Mouse (Mus musculus): ENCODE results near the gene Wdr66. TPM values are rescaled to one million over a fixed set of nuclear protein-coding genes. Genes with fewer than 3 reads are reported as not detected.

Wdr66 gene
- polyA plus RNA-seq, 1 experiment from 2014 or later, result 5.6 TPM

DNA sequence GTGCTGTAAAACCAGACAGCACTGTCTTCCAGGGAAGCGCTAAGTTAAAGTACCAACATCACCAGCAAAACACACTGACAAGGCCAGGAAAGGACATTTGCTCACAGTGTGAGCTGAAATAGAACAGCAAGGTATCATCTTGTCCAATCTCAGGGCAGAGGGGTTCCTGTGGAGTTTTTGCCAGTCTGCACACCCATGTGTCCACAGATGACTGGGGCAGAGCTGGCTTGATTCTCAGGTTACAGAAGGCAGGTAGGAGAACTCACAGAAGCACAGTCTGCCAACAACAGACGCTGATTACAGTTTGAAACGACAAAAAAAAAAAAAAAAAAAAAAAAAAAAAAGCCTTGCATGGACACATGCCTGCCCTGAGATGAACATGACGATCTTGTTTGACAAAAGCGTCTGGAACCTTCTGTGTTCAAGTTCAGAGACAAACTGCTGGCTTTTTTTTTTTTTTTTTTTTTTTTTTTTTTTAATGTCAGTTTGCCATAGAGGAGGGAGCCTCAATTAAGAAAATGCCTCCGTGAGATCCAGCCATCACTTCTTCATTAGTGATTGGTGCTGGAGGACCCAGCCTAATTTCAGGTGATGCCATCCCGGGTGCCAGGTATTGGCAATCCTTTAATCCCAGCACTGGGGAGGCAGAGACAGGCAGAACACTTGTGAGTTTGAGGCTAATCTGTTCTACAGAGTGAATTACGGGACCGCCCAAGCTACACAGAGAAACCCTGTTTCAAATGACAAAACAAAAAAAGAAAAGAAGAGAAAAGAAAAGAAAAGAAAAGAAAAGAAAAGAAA, 29.6 kb downstream of the Wdr66 start:
- Histone ChIP-seq H3K4me3 (ENCODE audit: low read depth, low read length) (no peak overlapping the region), H3K36me3 (ENCODE audit: control insufficient read depth, insufficient read depth, low read length) (no peaks in the 10 kb centered on the region), H3K9me3 (ENCODE audit: control insufficient read depth, low read length) (no peaks in the 10 kb centered on the region), H3K27ac (ENCODE audit: low read depth, low read length) (no peak overlapping the region), H3K4me1 (replicated peaks; ENCODE audit: control insufficient read depth, insufficient read depth, low read length) (no peaks in the 10 kb centered on the region), H3K27me3 (ENCODE audit: control insufficient read depth, insufficient read depth, low read length) (no peaks in the 10 kb centered on the region), H3K4me2 (replicated peaks; ENCODE audit: low read depth, low read length) (no peak overlapping the region), H3K9ac (ENCODE audit: low read depth, low read length) (no peak overlapping the region)
- 81% methylated on average over 9 of the region's 9 CpGs for WGBS
- ATAC-seq (ENCODE audit: low FRiP score) (no peak), DNase-seq (ENCODE audit: low spot score) (no peak)

DNA sequence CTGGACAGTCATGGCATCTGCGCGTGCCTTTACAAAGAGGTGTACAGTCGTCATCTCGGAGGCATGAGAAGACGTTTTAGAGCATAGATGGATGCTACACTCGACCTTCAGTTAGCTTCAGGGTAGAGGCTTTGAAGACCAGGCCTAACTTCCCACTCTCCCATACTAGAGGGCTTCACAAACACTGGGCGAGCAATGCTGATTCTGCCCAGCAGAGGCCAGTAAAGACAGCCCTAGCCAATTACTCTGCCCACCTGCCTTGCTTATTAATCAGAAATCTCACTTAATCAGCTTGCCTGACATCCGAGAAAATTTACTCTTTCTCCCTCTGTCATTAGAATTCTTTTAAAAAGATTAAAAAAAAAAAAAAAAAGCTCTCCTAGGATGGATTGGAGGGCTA, 33.3 kb downstream of the Wdr66 start:
- 42% methylated on average over 8 of the region's 8 CpGs for WGBS
- ATAC-seq (ENCODE audit: low FRiP score) (no peak), DNase-seq (ENCODE audit: low spot score) (peak; percentile 52)

DNA sequence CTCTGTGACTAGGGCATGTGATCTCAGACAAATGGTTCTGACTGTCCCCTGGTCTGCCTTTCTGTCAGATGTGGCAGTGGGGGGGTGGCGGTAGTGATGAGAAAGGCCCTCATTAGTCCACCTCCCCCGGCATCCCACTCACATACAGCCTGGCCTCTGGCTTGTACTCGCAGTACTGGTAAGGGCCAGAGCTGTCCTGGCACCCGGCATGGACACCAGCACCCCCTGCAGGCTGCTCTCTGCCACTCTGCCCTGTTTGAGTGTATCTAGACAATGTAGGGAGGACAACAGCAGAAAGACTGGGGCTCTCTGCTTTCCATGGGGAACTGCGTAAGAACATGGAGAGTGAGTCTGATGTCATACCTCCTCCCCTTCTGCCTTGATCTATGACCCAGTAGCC, 36.2 kb downstream of the Wdr66 start:
- Histone ChIP-seq H3K9ac (ENCODE audit: low read depth, low read length) (no peak overlapping the region), H3K27me3 (ENCODE audit: control insufficient read depth, insufficient read depth, low read length) (no peaks in the 10 kb centered on the region), H3K4me2 (replicated peaks; ENCODE audit: low read depth, low read length) (no peak overlapping the region), H3K4me1 (replicated peaks; ENCODE audit: control insufficient read depth, insufficient read depth, low read length) (no peaks in the 10 kb centered on the region; the same call in 1 of the 2 replicates), H3K27ac (ENCODE audit: low read depth, low read length) (no peak overlapping the region), H3K36me3 (ENCODE audit: control insufficient read depth, insufficient read depth, low read length) (no peaks in the 10 kb centered on the region), H3K4me3 (ENCODE audit: low read depth, low read length) (no peak overlapping the region), H3K9me3 (ENCODE audit: control insufficient read depth, low read length) (no peaks in the 10 kb centered on the region)
- DNase-seq (ENCODE audit: low spot score) (no peak), ATAC-seq (ENCODE audit: low FRiP score) (no peak)
- 88% methylated on average over 5 of the region's 5 CpGs for WGBS

More for the DNA sequence above, 33.3 kb downstream of the Wdr66 start:
- no peak overlapping the region for H3K4me3 ChIP-seq (ENCODE audit: low read depth, low read length)
- no peak overlapping the region for H3K4me2 ChIP-seq (replicated peaks; ENCODE audit: low read depth, low read length)
- no peak overlapping the region for H3K9ac ChIP-seq (ENCODE audit: low read depth, low read length)
- no peaks in the 10 kb centered on the region for H3K36me3 ChIP-seq (ENCODE audit: control insufficient read depth, insufficient read depth, low read length)
- no peaks in the 10 kb centered on the region for H3K9me3 ChIP-seq (ENCODE audit: control insufficient read depth, low read length)
- no peaks in the 10 kb centered on the region for H3K4me1 ChIP-seq (replicated peaks; ENCODE audit: control insufficient read depth, insufficient read depth, low read length)
- H3K27ac ChIP-seq (ENCODE audit: low read depth, low read length), result no peak overlapping the region
- H3K27me3 ChIP-seq (ENCODE audit: control insufficient read depth, insufficient read depth, low read length), result no peaks in the 10 kb centered on the region

DNA sequence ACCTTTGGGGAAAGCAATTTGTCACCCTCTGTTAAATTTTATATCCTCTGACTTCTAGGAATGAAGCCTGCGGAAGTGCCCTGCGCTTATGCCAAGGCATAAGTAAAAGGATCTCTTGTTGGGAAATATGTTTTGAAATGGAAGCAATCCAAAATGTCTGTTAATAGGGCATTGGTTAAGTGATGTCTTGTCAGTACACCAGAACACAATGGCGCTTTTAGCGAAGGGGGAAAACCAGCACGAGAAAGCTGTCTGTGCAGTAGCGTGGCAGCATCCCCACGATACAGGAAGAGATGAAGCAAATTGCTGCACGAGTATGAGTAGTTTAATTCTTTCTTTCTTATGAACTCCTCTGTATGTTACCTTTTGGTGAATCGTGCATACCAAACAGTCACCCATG, 42.8 kb downstream of the Wdr66 start:
- no peaks in the 10 kb centered on the region for H3K27me3 ChIP-seq (ENCODE audit: control insufficient read depth, insufficient read depth, low read length)
- no peak for DNase-seq (ENCODE audit: low spot score)
- no peak overlapping the region for H3K9ac ChIP-seq (ENCODE audit: low read depth, low read length)
- H3K36me3 ChIP-seq (ENCODE audit: control insufficient read depth, insufficient read depth, low read length), result no peaks in the 10 kb centered on the region
- no peak overlapping the region for H3K4me2 ChIP-seq (replicated peaks; ENCODE audit: low read depth, low read length)
- 92% methylated on average over 9 of the region's 9 CpGs for WGBS
- H3K9me3 ChIP-seq (ENCODE audit: control insufficient read depth, low read length), result no peaks in the 10 kb centered on the region
- no peak overlapping the region for H3K4me3 ChIP-seq (ENCODE audit: low read depth, low read length)
- no peaks in the 10 kb centered on the region; the same call in 1 of the 2 replicates for H3K4me1 ChIP-seq (replicated peaks; ENCODE audit: control insufficient read depth, insufficient read depth, low read length)
- no peak overlapping the region for H3K27ac ChIP-seq (ENCODE audit: low read depth, low read length)
- no peak for ATAC-seq (ENCODE audit: low FRiP score)

DNA sequence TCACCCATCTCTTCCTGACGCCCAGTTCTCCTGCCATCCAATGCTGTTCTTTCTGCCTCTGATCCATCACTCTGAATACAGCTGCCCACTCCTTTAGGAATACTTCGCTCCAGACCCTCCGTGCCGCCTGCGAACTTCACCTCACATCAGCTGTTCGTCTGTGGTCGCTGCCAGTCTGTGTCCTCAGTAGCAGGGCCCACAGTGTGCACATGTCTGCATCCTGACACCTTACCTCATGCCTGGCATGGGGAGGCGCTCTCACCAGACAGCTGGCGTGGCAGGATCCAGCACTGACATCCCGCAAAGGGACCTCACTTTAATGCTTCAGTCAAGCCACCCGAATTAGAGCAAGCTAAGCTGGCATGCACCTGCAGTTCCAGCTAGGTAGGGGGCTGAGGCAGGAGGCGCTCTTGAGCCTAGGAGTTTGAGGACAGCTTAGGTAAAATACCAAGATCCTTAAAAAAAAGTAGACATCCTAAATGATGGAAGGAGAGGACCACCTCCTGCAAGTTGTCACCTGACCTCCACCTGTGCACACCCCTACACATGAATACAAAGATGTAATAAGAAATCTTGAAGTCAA, 44.4 kb downstream of the Wdr66 start:
- no peaks in the 10 kb centered on the region for H3K4me1 ChIP-seq (replicated peaks; ENCODE audit: control insufficient read depth, insufficient read depth, low read length)
- H3K27ac ChIP-seq (ENCODE audit: low read depth, low read length), result no peak overlapping the region
- no peak for ATAC-seq (ENCODE audit: low FRiP score)
- no peak for DNase-seq (ENCODE audit: low spot score)
- no peak overlapping the region for H3K9ac ChIP-seq (ENCODE audit: low read depth, low read length)
- H3K4me2 ChIP-seq (replicated peaks; ENCODE audit: low read depth, low read length), result no peak overlapping the region
- 69% methylated on average over 12 of the region's 12 CpGs for WGBS
- no peak overlapping the region for H3K4me3 ChIP-seq (ENCODE audit: low read depth, low read length)
- H3K9me3 ChIP-seq (ENCODE audit: control insufficient read depth, low read length), result no peaks in the 10 kb centered on the region
- H3K36me3 ChIP-seq (ENCODE audit: control insufficient read depth, insufficient read depth, low read length), result no peaks in the 10 kb centered on the region
- no peaks in the 10 kb centered on the region for H3K27me3 ChIP-seq (ENCODE audit: control insufficient read depth, insufficient read depth, low read length)

DNA sequence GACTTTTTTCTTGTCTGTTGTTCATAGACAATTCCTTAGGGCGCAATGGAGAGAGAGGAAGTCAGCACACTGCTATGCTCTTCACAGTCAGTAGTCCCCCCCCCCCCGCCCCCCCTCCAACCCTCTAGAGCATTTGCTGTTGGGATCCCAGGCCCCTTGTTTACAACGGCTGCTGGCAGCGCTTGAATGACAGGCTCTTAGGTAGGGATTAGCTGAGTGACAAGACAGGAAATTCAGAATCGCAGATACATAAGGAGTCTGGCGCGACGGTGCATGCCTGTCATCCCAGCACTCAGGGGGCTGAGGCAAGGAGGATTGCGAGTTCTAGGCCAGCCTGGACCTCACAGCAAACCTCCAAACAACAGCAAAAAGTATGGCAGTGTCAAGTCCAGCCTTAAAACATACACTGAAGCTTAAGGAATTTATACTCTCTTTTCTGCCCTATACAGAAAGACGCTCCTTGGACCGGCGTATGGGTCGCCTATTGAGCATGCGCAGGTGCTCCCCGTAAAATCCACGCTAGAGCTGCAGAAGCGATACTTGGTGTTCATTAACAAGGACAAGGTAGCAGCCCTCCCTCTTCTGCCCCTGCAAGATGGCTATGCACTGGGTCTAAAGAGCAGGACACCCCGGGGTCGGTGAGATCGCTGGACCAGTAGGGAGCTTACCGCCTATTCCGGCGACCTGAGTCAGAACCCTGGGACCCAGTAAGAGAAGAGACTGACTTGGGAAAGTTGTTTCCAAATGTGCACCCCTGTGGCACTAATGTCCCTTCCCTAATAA, 45.3 kb downstream of the Wdr66 start:
- Histone ChIP-seq H3K4me3 (ENCODE audit: low read depth, low read length) (no peak overlapping the region), H3K9me3 (ENCODE audit: control insufficient read depth, low read length) (no peaks in the 10 kb centered on the region), H3K4me1 (replicated peaks; ENCODE audit: control insufficient read depth, insufficient read depth, low read length) (peaks cover 4% of the 10 kb centered on the region), H3K27me3 (ENCODE audit: control insufficient read depth, insufficient read depth, low read length) (no peaks in the 10 kb centered on the region), H3K9ac (ENCODE audit: low read depth, low read length) (no peak overlapping the region), H3K4me2 (replicated peaks; ENCODE audit: low read depth, low read length) (no peak overlapping the region), H3K27ac (ENCODE audit: low read depth, low read length) (no peak overlapping the region), H3K36me3 (ENCODE audit: control insufficient read depth, insufficient read depth, low read length) (no peaks in the 10 kb centered on the region)
- ATAC-seq (ENCODE audit: low FRiP score) (no peak), DNase-seq (ENCODE audit: low spot score) (no peak)
- 61% methylated on average over 23 of the region's 23 CpGs for WGBS

DNA sequence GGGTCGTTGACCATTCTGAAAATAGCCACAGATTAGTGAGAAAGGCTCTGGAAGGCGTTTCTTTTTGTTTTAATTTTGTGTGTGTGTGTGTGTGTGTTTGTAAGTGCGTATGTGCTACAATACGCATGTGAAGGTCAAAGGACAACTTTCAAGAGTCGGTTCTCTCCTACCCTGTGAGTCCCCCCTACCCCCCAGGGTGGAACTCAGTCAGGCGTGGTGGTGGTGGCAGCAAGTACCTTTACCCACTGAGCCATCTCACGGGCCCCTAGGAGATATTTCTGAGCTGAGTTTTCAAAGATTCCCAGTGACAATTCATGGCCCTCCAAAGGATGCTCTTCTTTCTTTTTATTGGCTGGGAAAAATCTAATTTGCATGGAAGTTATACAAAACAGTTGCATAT, 45.9 kb downstream of the Wdr66 start:
- no peaks in the 10 kb centered on the region for H3K9me3 ChIP-seq (ENCODE audit: control insufficient read depth, low read length)
- H3K27me3 ChIP-seq (ENCODE audit: control insufficient read depth, insufficient read depth, low read length), result no peaks in the 10 kb centered on the region
- H3K4me2 ChIP-seq (replicated peaks; ENCODE audit: low read depth, low read length), result no peak overlapping the region
- no peak overlapping the region for H3K27ac ChIP-seq (ENCODE audit: low read depth, low read length)
- no peak overlapping the region for H3K9ac ChIP-seq (ENCODE audit: low read depth, low read length)
- no peak overlapping the region for H3K4me3 ChIP-seq (ENCODE audit: low read depth, low read length)
- DNase-seq (ENCODE audit: low spot score) (no peak), ATAC-seq (ENCODE audit: low FRiP score) (no peak)
- H3K36me3 ChIP-seq (ENCODE audit: control insufficient read depth, insufficient read depth, low read length), result no peaks in the 10 kb centered on the region
- 78% methylated on average over 7 of the region's 7 CpGs for WGBS
- peaks cover 5% of the 10 kb centered on the region for H3K4me1 ChIP-seq (replicated peaks; ENCODE audit: control insufficient read depth, insufficient read depth, low read length)

DNA sequence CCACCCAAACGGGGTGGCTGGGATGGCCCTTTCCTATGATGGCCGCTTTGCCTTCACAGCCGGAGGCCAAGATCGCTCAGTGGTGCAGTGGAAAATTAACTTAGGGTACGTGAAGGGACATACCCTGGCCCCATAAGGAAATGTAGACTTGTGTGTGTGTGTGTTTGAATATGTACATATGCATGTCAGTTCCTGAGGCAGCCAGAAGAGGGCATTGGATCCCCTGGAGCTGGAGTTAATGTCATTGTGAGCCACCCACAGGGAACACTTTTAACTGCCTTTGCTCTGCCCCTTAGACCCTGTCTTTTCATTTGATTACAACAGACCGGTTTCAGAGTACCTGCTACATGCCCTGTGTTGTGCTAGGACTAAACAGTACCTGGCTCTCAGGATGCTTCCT, 46.6 kb downstream of the Wdr66 start:
- Histone ChIP-seq H3K9ac (ENCODE audit: low read depth, low read length) (no peak overlapping the region), H3K4me1 (replicated peaks; ENCODE audit: control insufficient read depth, insufficient read depth, low read length) (peaks cover 5% of the 10 kb centered on the region), H3K4me2 (replicated peaks; ENCODE audit: low read depth, low read length) (no peak overlapping the region), H3K36me3 (ENCODE audit: control insufficient read depth, insufficient read depth, low read length) (no peaks in the 10 kb centered on the region), H3K27ac (ENCODE audit: low read depth, low read length) (no peak overlapping the region), H3K4me3 (ENCODE audit: low read depth, low read length) (no peak overlapping the region), H3K27me3 (ENCODE audit: control insufficient read depth, insufficient read depth, low read length) (no peaks in the 10 kb centered on the region), H3K9me3 (ENCODE audit: control insufficient read depth, low read length) (no peaks in the 10 kb centered on the region)
- ATAC-seq (ENCODE audit: low FRiP score) (no peak), DNase-seq (ENCODE audit: low spot score) (no peak)
- 87% methylated on average over 6 of the region's 6 CpGs for WGBS
